Mouse (Mus musculus): ENCODE data around the gene Rpa1. TPM values are rescaled to one million over a fixed set of nuclear protein-coding genes. Genes with fewer than 3 reads are reported as not detected.

The Rpa1 gene
- polyA plus RNA-seq, 1 experiment from 2014 or later = 34.4 TPM

DNA sequence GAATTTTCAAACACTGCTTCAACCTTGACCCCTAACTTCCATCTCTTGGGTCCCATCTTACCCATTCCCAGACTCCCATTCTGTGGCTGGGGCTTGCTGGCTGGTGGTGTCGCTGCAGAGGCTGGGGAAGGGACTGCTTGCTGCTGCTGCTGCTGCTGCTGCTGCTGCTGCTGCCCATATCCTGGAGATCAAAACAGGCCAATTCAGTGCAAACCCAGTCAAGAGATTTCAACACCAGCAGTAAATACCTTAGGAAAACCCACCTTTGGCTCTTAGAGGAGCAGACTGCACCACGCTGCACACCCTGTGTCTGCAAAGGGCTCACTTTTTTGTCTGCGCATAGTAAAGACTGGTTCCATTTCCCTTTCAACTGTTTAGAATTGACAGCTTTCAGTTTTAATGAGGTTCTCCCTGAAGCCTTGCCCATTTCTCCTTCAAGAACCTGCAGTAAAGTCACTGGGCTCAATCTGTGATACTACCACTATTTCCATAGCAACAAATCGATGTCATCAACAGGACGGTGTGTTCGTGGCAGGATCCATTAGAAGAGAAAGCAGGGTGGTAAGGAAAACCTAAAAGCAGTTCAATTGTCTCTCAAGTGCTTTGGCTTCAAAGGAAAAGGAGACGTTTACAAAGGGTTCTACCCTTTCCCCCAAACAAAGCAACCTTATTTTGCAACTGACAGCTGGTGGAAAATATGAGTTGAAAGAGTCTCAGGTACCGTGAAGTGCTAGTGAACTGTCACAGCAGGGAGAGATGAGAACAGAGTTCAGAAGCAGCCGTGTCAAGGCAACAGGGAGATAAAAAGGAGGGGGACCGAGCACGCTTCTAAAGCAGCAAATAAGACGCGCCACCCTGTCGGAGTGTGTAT is 29.5 kb downstream of the Rpa1 start:
- peaks cover 25% of the 10 kb centered on the region for H3K36me3 ChIP-seq (ENCODE audit: control insufficient read depth, insufficient read depth)
- H3K9ac ChIP-seq (ENCODE audit: low read depth, low read length) = no peak overlapping the region
- no peak overlapping the region for H3K4me2 ChIP-seq (replicated peaks; ENCODE audit: low read depth)
- no peak overlapping the region for H3K27ac ChIP-seq (ENCODE audit: low read depth, low read length)
- ATAC-seq = no peak
- WGBS = 46% methylated on average over 14 of the region's 14 CpGs
- no peaks in the 10 kb centered on the region for H3K9me3 ChIP-seq (ENCODE audit: control insufficient read depth)
- no peaks in the 10 kb centered on the region for H3K27me3 ChIP-seq (replicated peaks; ENCODE audit: control insufficient read depth, insufficient read depth, low read length)
- H3K4me3 ChIP-seq (ENCODE audit: low read depth, low read length) = no peak overlapping the region
- TF ChIP-seq CTCF (IDR thresholded peaks at IDR 0.05; ENCODE audit: low read depth) = no peak
- H3K4me1 ChIP-seq (replicated peaks; ENCODE audit: control insufficient read depth, insufficient read depth, low read length) = no peaks in the 10 kb centered on the region

DNA sequence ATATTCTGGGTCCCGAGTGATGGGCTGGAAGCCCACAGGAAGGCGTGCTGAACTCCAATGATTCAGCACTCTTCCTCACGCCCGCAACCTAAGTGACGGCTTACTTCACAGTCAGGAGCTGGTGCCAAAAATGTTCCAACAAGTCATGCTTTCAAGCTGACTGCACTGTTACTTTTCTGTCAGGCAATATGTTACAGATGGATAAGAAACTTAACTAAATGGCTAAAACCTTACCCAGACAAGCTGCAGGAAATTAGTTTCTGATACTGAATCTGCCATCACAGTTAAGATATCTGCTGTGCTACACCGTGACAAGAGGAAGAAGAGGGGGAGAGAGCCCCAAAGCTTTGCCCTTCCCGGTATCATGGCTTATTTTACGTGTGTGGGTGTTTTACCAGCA is 34.3 kb downstream of the Rpa1 start:
- TF ChIP-seq CTCF (IDR thresholded peaks at IDR 0.05; ENCODE audit: low read depth) = no peak
- Histone ChIP-seq H3K9ac (ENCODE audit: low read depth, low read length) (no peak overlapping the region), H3K4me1 (replicated peaks; ENCODE audit: control insufficient read depth, insufficient read depth, low read length) (no peaks in the 10 kb centered on the region), H3K4me2 (replicated peaks; ENCODE audit: low read depth) (no peak overlapping the region), H3K27me3 (replicated peaks; ENCODE audit: control insufficient read depth, insufficient read depth, low read length) (no peaks in the 10 kb centered on the region), H3K27ac (ENCODE audit: low read depth, low read length) (no peak overlapping the region), H3K4me3 (ENCODE audit: low read depth, low read length) (no peak overlapping the region), H3K9me3 (ENCODE audit: control insufficient read depth) (no peaks in the 10 kb centered on the region), H3K36me3 (ENCODE audit: control insufficient read depth, insufficient read depth) (peaks cover 60% of the 10 kb centered on the region)
- ATAC-seq = no peak
- WGBS = 91% methylated on average over 8 of the region's 8 CpGs

DNA sequence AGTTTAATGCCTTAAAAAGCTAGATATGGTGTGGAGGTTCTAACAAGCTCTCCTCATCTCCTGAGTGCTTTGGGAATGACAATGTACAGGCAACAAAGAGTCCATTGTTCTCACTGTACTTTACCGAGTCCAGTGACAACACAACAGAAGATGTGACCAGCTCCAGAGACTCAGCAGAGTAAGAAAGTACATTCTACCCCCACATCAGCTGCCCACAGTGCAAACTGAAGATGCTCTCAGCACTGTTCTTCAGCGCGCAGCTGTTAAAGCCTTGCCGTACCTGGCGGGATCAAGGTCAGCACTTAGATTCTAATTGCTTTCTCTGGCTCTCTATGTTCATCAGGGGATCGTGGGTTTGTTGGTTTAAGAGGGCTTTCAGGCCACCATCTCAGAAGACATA is 36.4 kb downstream of the Rpa1 start:
- no peak for TF ChIP-seq CTCF (IDR thresholded peaks at IDR 0.05; ENCODE audit: low read depth)
- Histone ChIP-seq H3K4me3 (ENCODE audit: low read depth, low read length) (no peak overlapping the region), H3K4me1 (replicated peaks; ENCODE audit: control insufficient read depth, insufficient read depth, low read length) (no peaks in the 10 kb centered on the region), H3K4me2 (replicated peaks; ENCODE audit: low read depth) (no peak overlapping the region), H3K27ac (ENCODE audit: low read depth, low read length) (no peak overlapping the region), H3K36me3 (ENCODE audit: control insufficient read depth, insufficient read depth) (peaks cover 74% of the 10 kb centered on the region), H3K27me3 (replicated peaks; ENCODE audit: control insufficient read depth, insufficient read depth, low read length) (no peaks in the 10 kb centered on the region), H3K9me3 (ENCODE audit: control insufficient read depth) (no peaks in the 10 kb centered on the region), H3K9ac (ENCODE audit: low read depth, low read length) (no peak overlapping the region)
- 87% methylated on average over 6 of the region's 6 CpGs for WGBS
- no peak for ATAC-seq

GRCm38 (mm10) chr11:75310813-75311212 is 37.3 kb downstream of the Rpa1 start:
- WGBS = 84% methylated on average over 8 of the region's 8 CpGs
- peaks cover 76% of the 10 kb centered on the region for H3K36me3 ChIP-seq (ENCODE audit: control insufficient read depth, insufficient read depth)

GRCm38 (mm10) chr11:75308650-75309049 is 39.5 kb downstream of the Rpa1 start:
- Histone ChIP-seq H3K9ac (ENCODE audit: low read depth, low read length) (no peak overlapping the region), H3K27ac (ENCODE audit: low read depth, low read length) (no peak overlapping the region), H3K4me3 (ENCODE audit: low read depth, low read length) (no peak overlapping the region), H3K36me3 (ENCODE audit: control insufficient read depth, insufficient read depth) (peaks cover 71% of the 10 kb centered on the region), H3K4me2 (replicated peaks; ENCODE audit: low read depth) (no peak overlapping the region), H3K27me3 (replicated peaks; ENCODE audit: control insufficient read depth, insufficient read depth, low read length) (no peaks in the 10 kb centered on the region), H3K9me3 (ENCODE audit: control insufficient read depth) (no peaks in the 10 kb centered on the region), H3K4me1 (replicated peaks; ENCODE audit: control insufficient read depth, insufficient read depth, low read length) (no peaks in the 10 kb centered on the region)
- WGBS = 93% methylated on average over 4 of the region's 4 CpGs
- no peak for TF ChIP-seq CTCF (IDR thresholded peaks at IDR 0.05; ENCODE audit: low read depth)
- no peak for ATAC-seq

More at GRCm38 (mm10) chr11:75310813-75311212, 37.3 kb downstream of the Rpa1 start:
- ATAC-seq = no peak
- Histone ChIP-seq H3K9me3 (ENCODE audit: control insufficient read depth) (no peaks in the 10 kb centered on the region), H3K27me3 (replicated peaks; ENCODE audit: control insufficient read depth, insufficient read depth, low read length) (no peaks in the 10 kb centered on the region), H3K4me1 (replicated peaks; ENCODE audit: control insufficient read depth, insufficient read depth, low read length) (no peaks in the 10 kb centered on the region), H3K9ac (ENCODE audit: low read depth, low read length) (no peak overlapping the region), H3K27ac (ENCODE audit: low read depth, low read length) (no peak overlapping the region), H3K4me3 (ENCODE audit: low read depth, low read length) (no peak overlapping the region), H3K4me2 (replicated peaks; ENCODE audit: low read depth) (no peak overlapping the region)
- TF ChIP-seq CTCF (IDR thresholded peaks at IDR 0.05; ENCODE audit: low read depth) = no peak

DNA sequence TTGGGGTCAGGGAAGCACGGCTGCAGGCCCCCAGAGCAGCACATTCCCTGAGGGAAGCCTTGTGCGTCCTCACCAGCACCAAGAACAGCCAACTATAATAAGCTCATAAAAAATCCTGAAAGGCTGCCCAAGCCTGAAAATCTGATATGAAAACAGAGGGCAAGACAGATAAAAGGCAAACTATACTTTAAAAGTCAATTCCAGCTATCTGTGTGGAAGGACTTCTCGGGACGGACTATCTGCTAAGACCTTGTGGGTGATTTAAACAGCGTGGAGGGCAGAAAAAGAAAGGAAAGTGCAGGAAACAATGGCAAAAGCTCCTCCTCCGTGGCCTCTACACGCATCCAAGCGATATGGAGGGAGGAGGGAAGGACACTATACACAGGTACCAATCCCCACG is 43.3 kb downstream of the Rpa1 start:
- no peak overlapping the region for H3K27ac ChIP-seq (ENCODE audit: low read depth, low read length)
- 73% methylated on average over 9 of the region's 9 CpGs for WGBS
- TF ChIP-seq CTCF (IDR thresholded peaks at IDR 0.05; ENCODE audit: low read depth) = no peak
- no peaks in the 10 kb centered on the region for H3K27me3 ChIP-seq (replicated peaks; ENCODE audit: control insufficient read depth, insufficient read depth, low read length)
- H3K9ac ChIP-seq (ENCODE audit: low read depth, low read length) = no peak overlapping the region
- no peaks in the 10 kb centered on the region for H3K4me1 ChIP-seq (replicated peaks; ENCODE audit: control insufficient read depth, insufficient read depth, low read length)
- H3K4me2 ChIP-seq (replicated peaks; ENCODE audit: low read depth) = no peak overlapping the region
- H3K36me3 ChIP-seq (ENCODE audit: control insufficient read depth, insufficient read depth) = peaks cover 64% of the 10 kb centered on the region
- no peak for ATAC-seq
- H3K9me3 ChIP-seq (ENCODE audit: control insufficient read depth) = no peaks in the 10 kb centered on the region
- no peak overlapping the region for H3K4me3 ChIP-seq (ENCODE audit: low read depth, low read length)

Data from intestine, postnatal 0 days (tissue).